Mouse (Mus musculus): Measurements from ENCODE around the gene Plcl1.

GRCm38 (mm10) chr1:55631496-55631895 lies 225.8 kb downstream of the Plcl1 start:
- TF ChIP-seq POLR2A (IDR thresholded peaks at IDR 0.05; ENCODE audit: insufficient read length, low read depth) (no peak), TCF12 (IDR thresholded peaks at IDR 0.05; ENCODE audit: insufficient read depth, poor library complexity, severe bottlenecking) (no peak), CEBPB (IDR thresholded peaks at IDR 0.05; ENCODE audit: insufficient read depth, poor library complexity, severe bottlenecking) (no peak), POLR2AphosphoS2 (IDR thresholded peaks at IDR 0.05; ENCODE audit: insufficient read length, low read depth) (no peak), MAX (IDR thresholded peaks at IDR 0.05; ENCODE audit: low read depth) (no peak), E2F4 (IDR thresholded peaks at IDR 0.05; ENCODE audit: insufficient read depth) (no peak), USF1 (IDR thresholded peaks at IDR 0.05; ENCODE audit: low read depth) (no peak), REST (IDR thresholded peaks at IDR 0.05; ENCODE audit: insufficient read depth, insufficient read length) (no peak), TCF3 (IDR thresholded peaks at IDR 0.05; ENCODE audit: insufficient read length, low read depth) (no peak), SRF (IDR thresholded peaks at IDR 0.05; ENCODE audit: control insufficient read depth, insufficient read length, low read depth) (no peak), MYOG (IDR thresholded peaks at IDR 0.05; ENCODE audit: control insufficient read depth in 1 of 3, insufficient read depth in 1 of 3, insufficient read length in 2 of 3, low read depth in 2 of 3) (no peak), MYOD1 (IDR thresholded peaks at IDR 0.05; ENCODE audit: control insufficient read depth in 1 of 3, insufficient read length in 2 of 3, low read depth in 2 of 3) (no peak)
